Mouse (Mus musculus) CD4-positive helper T cell, adult 2 months (primary cell): Measurements from ENCODE around the gene Map3k6.

Source experiments
- DNase-seq: peaks from one replicate; pipeline ENCODE4 v3.0.0-alpha.2; 2012; ENCODE audit warnings: low read depth, missing footprints, low spot score

Map3k6 gene

DNA sequence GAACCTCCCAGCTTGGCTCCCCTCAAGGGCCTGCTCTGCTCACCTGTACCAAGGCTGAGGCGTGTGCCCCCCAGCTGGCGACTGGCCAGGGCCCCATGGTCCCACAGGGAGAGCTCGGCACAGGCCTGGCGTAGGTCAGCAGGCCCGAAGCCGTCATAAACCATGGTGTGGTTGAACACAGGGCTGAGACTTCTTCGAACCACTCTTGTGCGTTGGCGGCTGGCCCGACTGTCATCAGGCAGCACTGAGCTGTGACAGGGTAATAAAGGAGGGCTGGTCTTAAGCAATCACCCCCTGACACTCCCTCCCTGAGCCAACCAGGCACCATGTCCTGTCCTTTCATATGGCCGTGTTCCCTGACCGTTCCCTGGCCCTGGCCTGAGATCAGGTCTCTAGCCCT lies 12.8 kb downstream of the Map3k6 start:
- DNase-seq, result no peak

GRCm38 (mm10) chr4:133255392-133255791 lies 14.8 kb downstream of the Map3k6 start:
- DNase-seq, result no peak

DNA sequence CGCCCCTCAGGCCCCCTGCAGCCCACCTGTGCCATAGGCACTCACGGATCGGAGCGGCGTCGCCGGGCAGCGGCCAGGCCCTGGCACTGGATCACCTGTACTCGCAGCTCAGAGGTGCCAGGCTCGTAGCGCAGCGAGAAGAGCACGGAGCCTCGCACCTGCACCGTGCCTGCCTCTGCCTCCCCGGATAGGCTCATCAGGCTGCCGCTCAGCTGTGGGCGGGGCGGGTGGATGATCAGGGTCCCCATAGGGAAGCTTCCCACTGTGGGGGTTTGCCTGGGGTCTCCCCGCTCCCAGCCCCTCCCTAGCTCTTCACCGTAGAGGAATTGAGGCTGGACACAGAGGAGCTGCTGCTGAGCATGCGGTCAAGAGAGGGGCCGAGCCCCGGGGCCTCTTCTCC lies 16.2 kb downstream of the Map3k6 start:
- DNase-seq, result no peak

DNA sequence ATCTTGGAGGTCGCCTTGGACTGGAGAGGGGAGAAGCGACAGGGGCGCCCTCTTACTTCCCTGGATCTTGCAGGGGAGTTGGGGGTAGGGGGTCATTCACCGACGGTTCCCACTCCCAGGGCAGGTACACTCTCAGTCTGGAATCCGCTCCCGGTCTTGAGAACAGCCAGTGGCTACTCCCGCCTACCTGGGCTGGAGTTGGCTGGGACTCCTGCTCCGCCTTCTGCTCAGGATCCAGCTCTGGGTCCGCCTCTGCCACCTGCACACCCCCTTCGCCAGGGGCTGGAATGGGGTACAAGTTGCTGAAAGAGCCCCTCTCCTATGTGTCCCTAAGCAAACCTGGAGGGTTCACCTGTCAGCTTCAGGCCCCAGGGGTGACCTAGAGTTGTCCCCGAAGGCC lies 16.6 kb downstream of the Map3k6 start:
- no peak for DNase-seq

DNA sequence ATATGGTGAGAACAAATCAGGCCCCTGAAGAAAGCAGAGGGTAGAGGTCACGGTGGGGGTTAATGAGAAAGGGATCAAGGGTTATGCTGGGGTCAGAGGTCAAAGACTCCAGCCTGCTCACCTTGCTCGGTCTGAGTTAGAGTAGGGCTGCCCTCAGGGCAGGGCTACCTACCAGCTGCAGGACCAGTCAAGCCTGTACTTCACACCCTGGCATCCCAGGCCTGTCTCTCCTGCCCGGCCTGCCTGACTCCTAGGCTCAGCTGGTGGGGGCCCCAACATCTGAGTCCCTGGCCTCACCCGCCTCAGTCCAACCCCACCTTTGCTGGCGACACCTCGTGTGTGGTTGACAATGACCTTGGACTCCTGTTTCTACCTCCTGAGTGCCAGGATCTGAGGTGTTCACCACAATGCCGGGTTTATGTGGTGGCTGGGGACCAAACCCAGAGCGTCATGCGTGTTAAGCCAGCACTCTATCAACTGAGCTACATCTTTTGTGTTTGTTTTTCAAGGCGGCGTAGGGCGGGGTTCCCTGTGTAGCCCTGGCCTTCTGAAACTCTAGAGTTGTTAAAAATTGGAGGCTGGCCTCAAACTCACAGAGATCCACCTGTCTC lies 17.3 kb downstream of the Map3k6 start:
- DNase-seq, result no peak

GRCm38 (mm10) chr4:133261641-133262374 lies 21.2 kb downstream of the Map3k6 start:
- peak; percentile 34 for DNase-seq

GRCm38 (mm10) chr4:133262375-133262765 lies 21.8 kb downstream of the Map3k6 start:
- DNase-seq, result peak; percentile 35

GRCm38 (mm10) chr4:133262882-133263281 lies 22.3 kb downstream of the Map3k6 start, which contains the start of gene Sytl1:
Sytl1 (minus strand) TSS chr4:133263113.
- peak; percentile 47 for DNase-seq

GRCm38 (mm10) chr4:133263756-133264155 lies 23.1 kb downstream of the Map3k6 start:
- peak; percentile 51 for DNase-seq

DNA sequence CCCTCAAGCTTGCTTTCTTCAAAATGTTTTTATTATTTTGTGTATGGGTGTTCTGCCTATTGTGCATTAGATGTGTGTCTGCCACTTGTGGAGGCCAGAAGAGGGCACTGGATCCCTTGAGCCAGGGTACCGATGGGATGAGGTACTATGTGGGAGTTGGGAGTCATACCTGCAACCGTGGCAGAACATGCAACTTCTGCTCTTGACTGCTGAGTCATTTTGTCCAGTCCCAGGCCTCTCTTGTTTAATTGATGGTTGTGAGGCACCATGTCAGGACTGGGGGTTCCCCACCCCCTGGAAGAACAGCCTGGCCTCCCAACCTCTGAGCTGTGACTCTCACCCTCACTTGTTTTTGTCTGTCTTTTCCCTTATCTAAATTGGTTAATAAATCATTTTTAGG lies 23.9 kb downstream of the Map3k6 start:
- DNase-seq, result peak; percentile 32

GRCm38 (mm10) chr4:133265297-133265696 lies 24.7 kb downstream of the Map3k6 start:
- no peak for DNase-seq

DNA sequence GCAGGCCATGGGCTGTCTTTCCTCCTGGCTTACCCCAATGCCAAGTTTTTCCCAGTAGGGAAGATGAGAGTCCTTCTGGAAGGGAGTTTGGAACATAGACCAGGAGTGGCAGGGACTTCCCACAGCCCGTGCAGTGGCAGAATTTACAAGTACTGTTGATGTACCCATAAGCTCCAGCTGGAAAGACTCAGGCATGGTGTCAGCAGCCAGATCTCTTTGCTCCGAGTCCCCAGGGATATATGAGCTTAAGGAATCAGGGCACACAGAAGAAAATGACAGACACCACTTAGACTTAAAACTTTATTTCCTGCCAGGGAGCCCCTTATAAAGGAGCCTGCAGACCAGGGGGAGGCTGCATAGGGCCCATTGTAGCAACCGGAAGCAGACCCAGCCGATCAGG lies 25.1 kb downstream of the Map3k6 start:
- no peak for DNase-seq

DNA sequence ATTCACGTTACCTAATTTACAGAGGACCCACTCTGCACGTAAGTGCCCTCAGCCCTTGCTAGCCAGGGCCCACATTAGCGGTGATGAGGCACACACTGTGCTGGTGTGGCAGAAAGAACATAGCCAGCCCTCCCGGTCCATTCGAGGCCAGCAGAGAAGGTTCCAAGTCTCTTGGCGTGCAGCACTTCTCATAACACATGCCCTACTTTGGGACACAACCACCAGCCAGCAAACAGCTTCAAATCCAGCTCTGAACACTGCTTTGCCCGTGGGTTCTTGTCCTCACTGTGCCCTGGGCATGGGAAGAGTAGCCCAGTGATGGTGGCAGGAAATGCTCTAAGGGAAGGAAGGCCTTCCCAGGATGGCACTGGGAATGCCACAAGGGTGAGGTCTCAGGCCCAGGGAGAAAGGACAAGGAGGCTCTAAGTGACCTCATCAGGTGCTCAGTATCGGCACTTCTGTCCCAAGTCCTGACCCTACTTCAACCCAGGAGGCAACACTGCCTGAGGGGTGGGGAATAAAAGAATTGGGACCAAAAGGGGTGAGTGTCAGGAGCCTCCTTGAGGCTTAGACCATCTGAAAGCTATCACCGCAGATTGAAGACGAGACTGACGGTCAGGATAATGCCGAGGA lies 25.7 kb downstream of the Map3k6 start:
- DNase-seq, result no peak

- DNase-seq, result no peak
These were observed 28.3 kb downstream of the Map3k6 start for GRCm38 (mm10) chr4:133268931-133269330.

DNA sequence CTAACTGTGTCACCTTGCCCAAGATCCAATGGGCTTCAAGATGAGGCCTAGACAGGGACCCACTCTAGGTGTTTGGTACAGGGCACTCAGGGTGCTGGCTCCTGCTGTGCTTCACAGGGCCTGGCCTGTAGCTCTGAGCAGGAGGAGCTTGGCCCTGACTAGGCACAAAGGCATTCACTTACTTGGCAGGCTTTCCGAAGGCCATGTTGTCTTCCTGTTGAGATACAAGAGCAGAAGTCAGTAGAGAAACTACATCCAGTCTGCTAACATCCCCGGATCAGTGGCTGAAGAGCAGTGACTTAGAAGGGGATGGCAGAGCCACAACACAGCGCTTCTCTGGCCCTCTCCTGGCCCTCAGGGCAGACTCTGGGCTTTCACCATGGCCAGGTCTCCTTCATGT lies 29.0 kb downstream of the Map3k6 start:
- no peak for DNase-seq

DNA sequence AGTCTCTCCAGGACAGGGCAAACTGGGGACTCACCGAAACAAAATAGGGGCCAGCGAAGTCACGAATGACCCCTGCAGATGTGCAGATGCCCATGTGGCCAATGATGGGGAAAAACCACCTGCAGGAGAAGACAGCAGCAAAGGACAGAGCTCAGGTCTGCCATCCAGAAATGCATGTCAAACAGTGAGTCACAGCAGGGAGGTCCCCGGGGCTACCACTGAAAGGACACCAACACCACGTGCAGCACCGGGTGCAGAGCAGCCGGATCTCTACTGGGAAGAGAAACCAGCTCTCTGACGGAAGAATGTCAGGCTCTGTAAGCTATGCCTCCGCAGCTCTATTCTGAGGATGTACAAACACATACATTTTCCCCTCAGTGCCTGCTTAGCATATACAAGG lies 30.3 kb downstream of the Map3k6 start:
- no peak for DNase-seq

DNA sequence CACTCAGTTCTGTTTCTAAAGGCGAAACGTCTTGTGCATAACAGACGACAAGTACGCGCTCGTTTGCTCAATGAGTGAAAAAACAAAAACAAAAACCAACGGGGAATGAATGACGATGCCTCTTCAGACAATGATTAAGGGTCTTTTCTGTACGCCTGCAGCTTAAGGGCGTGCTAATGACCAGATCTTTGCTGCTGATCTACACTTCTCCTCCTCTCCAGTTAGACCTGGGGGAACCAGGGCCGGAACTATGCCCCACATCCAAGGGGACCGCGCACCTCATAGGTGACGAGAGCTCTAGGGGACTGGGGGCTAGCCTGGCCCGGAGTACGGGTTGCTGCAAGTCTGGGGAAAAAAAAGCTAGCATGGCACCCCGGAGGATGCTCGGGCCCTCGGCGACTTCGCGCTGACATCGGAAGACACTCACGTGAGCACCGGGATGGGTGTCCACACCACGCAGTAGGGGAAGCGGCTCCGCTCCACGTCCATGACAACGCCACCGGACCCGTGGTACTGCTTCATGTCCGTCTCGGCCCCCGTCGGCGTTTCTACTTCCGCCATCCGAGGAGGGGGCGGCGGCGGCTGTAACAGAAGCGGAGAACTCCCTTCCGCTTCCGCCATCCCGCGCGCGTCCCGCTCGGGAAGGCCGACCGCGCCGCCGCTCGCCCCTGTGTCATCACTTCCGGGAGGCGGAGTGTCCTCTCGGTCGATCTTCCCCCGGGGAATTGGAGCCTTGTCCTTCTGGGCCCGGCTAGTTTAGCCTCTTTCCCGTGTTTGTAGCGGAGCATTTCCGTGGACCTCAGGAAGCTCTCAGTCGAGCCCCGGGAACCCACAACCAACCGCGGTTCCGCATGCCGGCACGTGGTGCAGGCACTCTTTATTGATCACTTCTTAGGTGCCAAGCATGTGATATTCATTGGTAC lies 36.7 kb downstream of the Map3k6 start, which contains the start of gene Tmem222:
TSS of gene Tmem222 (minus strand) at position 689 of the 923 bp plus-strand sequence.
- DNase-seq, result peak; percentile 95

GRCm38 (mm10) chr4:133278067-133278466 lies 37.4 kb downstream of the Map3k6 start:
- no peak for DNase-seq

GRCm38 (mm10) chr4:133278482-133278881 lies 37.9 kb downstream of the Map3k6 start:
- no peak for DNase-seq

- no peak for DNase-seq
These were observed 40.9 kb downstream of the Map3k6 start for GRCm38 (mm10) chr4:133281513-133281912.

DNA sequence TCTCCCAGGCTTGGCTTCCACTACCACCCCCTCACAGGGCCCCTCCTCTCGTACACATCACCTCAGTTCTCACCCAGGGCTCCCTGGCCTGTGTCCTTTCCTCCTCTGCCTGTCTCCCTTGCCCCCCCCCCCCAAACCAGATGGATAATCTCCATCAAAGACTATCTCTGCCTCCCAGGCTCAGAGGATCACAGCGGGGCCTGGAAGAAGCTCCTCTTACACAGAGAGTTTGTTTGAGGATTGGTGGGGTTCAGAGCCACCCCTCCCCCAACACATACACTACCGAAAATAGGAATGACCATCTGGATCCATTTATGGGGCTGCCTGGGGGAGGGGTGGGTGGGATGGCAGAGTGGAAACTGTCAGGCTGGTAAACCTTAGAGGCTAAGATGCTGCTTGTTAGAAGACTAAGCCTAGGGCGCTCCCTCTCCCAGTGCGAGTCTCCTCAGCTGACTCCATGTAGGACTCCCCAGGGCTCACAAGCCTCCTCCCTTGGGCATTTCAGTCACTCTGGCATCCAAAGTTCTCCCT lies 41.4 kb downstream of the Map3k6 start:
- DNase-seq, result no peak
